Mouse (Mus musculus) olfactory bulb, adult 2 months (tissue): ENCODE results near the gene Cyb561d2. TPM values are rescaled to one million over a fixed set of nuclear protein-coding genes. Genes with fewer than 3 reads are reported as not detected.

Experiments
- H3K27ac ChIP-seq: fragments of 200-500 bp; 2 replicates; pipeline ENCODE4 v1.5.1; 2012; ENCODE audit warnings: low read depth, low read length; ENCODE audit not compliant: insufficient read depth
- H3K4me1 ChIP-seq: fragments of 200-500 bp; 2 replicates; pipeline ENCODE4 v1.6.1; 2012; ENCODE audit warnings: low read length; ENCODE audit not compliant: control insufficient read depth, insufficient read depth
- H3K4me3 ChIP-seq: fragments of 200-500 bp; 2 replicates; pipeline ENCODE4 v1.5.1; 2012; ENCODE audit warnings: mild to moderate bottlenecking, low read depth, low read length, moderate library complexity; ENCODE audit not compliant: insufficient read depth
- CTCF ChIP-seq: fragments of 200-500 bp; IDR thresholded peaks from 2 replicates; pipeline ENCODE4 v1.5.1; 2012; ENCODE audit warnings: low read depth, mild to moderate bottlenecking, low read length, moderate library complexity; ENCODE audit not compliant: insufficient read depth
- POLR2A ChIP-seq: fragments of 200-500 bp; IDR thresholded peaks from 2 replicates; pipeline ENCODE4 v1.6.1; 2012; ENCODE audit warnings: mild to moderate bottlenecking, low read depth, low read length, moderate library complexity; ENCODE audit not compliant: insufficient read depth
- WGBS: fragments of 180-500 bp; shearing (Covaris S2); methylation state at CpG from one replicate; pipeline ENCODE4 v1.1.7; 2018; 5-methylcytosine and 5-hydroxymethylcytosine counted together
- polyA plus RNA-seq: library from polyadenylated mRNA; stranded (reverse); fragments of >200 nt; gene quantifications from 2 replicates; pipeline ENCODE4 v1.2.4, GENCODE M21; 2012; ENCODE audit warnings: low replicate concordance; ENCODE audit not compliant: missing spikeins, insufficient read depth, insufficient read length

Cyb561d2 gene
- polyA plus RNA-seq, 1 experiment, result not detected

GRCm38 (mm10) chr9:107547957-107548356, 6.0 kb upstream of the Cyb561d2 start:
- WGBS, result 86% methylated on average over 5 of the region's 5 CpGs
- no peak for TF ChIP-seq CTCF
- TF ChIP-seq POLR2A, result no peak
- Histone ChIP-seq H3K4me3 (no peak overlapping the region), H3K27ac (no peak overlapping the region), H3K4me1 (peaks cover 33% of the 10 kb centered on the region)

- Histone ChIP-seq H3K27ac (peak within 1 kb of the TSS; percentile 53), H3K4me3 (peak within 1 kb of the TSS; percentile 3), H3K4me1 (peaks cover 36% of the 10 kb centered on the region)
- WGBS, result 2% methylated on average over 20 of the region's 20 CpGs
- TF ChIP-seq CTCF (no peak), POLR2A (0 out of 2 replicates have a peak, but pooled peaks have one; percentile 17)
These were observed 5.0 kb upstream of the Cyb561d2 start, which contains the start of gene Zmynd10 for GRCm38 (mm10) chr9:107547026-107547425. TSS of gene Zmynd10 (plus strand) at chr9:107547298.

- no peak overlapping the region for H3K4me3 ChIP-seq
- H3K4me1 ChIP-seq, result peaks cover 31% of the 10 kb centered on the region
- TF ChIP-seq CTCF (peak; percentile 41; the same call in 1 of the 2 replicates), POLR2A (no peak)
- no peak overlapping the region for H3K27ac ChIP-seq
- WGBS, result 14% methylated on average over 3 of the region's 3 CpGs
These were observed 3.6 kb upstream of the Cyb561d2 start for GRCm38 (mm10) chr9:107545602-107546001.

GRCm38 (mm10) chr9:107545199-107545598, 3.2 kb upstream of the Cyb561d2 start:
- Histone ChIP-seq H3K27ac (no peak overlapping the region), H3K4me1 (peaks cover 31% of the 10 kb centered on the region), H3K4me3 (no peak overlapping the region)
- 86% methylated on average over 10 of the region's 10 CpGs for WGBS
- TF ChIP-seq POLR2A (no peak), CTCF (no peak)

GRCm38 (mm10) chr9:107544729-107545128, 2.7 kb upstream of the Cyb561d2 start:
- Histone ChIP-seq H3K4me1 (peaks cover 31% of the 10 kb centered on the region), H3K27ac (no peak overlapping the region), H3K4me3 (no peak overlapping the region)
- WGBS, result 96% methylated on average over 12 of the region's 12 CpGs
- TF ChIP-seq CTCF (no peak), POLR2A (no peak)

GRCm38 (mm10) chr9:107544196-107544700, 2.3 kb upstream of the Cyb561d2 start:
- TF ChIP-seq POLR2A (no peak), CTCF (no peak)

GRCm38 (mm10) chr9:107543299-107543698, 1.3 kb upstream of the Cyb561d2 start:
- 89% methylated on average over 11 of the region's 11 CpGs for WGBS
- no peak overlapping the region for H3K27ac ChIP-seq
- H3K4me3 ChIP-seq, result no peak overlapping the region
- no peak for TF ChIP-seq POLR2A
- peaks cover 31% of the 10 kb centered on the region for H3K4me1 ChIP-seq

More at GRCm38 (mm10) chr9:107544196-107544700, 2.3 kb upstream of the Cyb561d2 start:
- 95% methylated on average over 17 of the region's 17 CpGs for WGBS
- peaks cover 31% of the 10 kb centered on the region for H3K4me1 ChIP-seq
- no peak overlapping the region for H3K4me3 ChIP-seq
- no peak overlapping the region for H3K27ac ChIP-seq

GRCm38 (mm10) chr9:107542721-107543120, 728 bp upstream of the Cyb561d2 start:
- H3K4me1 ChIP-seq, result peaks cover 29% of the 10 kb centered on the region
- no peak for TF ChIP-seq CTCF
- no peak for TF ChIP-seq POLR2A
- WGBS, result 44% methylated on average over 8 of the region's 8 CpGs
- peak overlapping the region; percentile 68 for H3K4me3 ChIP-seq
- no peak overlapping the region for H3K27ac ChIP-seq

GRCm38 (mm10) chr9:107542352-107542686, 326 bp upstream of the Cyb561d2 start:
- Histone ChIP-seq H3K4me3 (peak overlapping the region; percentile 68), H3K4me1 (peaks cover 27% of the 10 kb centered on the region), H3K27ac (no peak overlapping the region)
- WGBS, result 0% methylated on average over 11 of the region's 11 CpGs
- TF ChIP-seq CTCF (no peak), POLR2A (no peak)

GRCm38 (mm10) chr9:107541005-107541404, 988 bp downstream of the Cyb561d2 start:
- WGBS, result 36% methylated on average over 10 of the region's 10 CpGs
- no peak overlapping the region for H3K27ac ChIP-seq
- TF ChIP-seq CTCF, result no peak
- TF ChIP-seq POLR2A, result no peak

More at GRCm38 (mm10) chr9:107541005-107541404, 988 bp downstream of the Cyb561d2 start:
- H3K4me3 ChIP-seq, result no peak overlapping the region
- H3K4me1 ChIP-seq, result peaks cover 30% of the 10 kb centered on the region
